In the genomic region with DNA sequence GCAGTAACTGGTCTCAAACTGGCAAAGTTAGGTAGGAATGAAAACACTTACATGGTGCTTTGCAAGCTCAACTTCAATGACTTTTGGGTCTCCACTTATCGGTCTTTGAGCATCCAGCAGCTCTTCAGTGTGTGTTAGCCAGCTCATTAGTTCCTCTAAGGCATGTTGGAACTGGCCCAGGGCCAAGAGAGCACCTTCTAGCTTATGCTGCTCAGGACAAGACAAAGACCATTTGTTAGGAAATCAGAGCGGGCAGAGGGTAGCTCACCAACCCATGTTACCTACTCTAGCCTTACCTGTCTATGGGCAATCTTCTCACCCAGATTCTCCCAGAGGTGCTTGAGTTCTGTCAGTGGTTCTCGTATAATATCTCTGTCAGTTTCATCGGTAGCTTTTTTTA, we compare ENCODE assay signal across 15 mouse cellular contexts. TPM values are rescaled to one million over a fixed set of nuclear protein-coding genes. Genes with fewer than 3 reads are reported as not detected.
DNase-seq lines count a peak whose midpoint lies in the region.
"Had no signal": no experiment of that assay in that cellular context is flagged by ENCODE, and none has a peak within 500 bp of the region (broad histone marks: within the 10 kb centered on the region; RNA-seq: fewer than 3 reads in every experiment).

No protein-coding gene starts in this region.

- intact Hi-C loops in heart, postnatal 10 days (cut with DNase I) = no loop called here

- DNase-seq in cerebellum, adult 9-10 months = peak; percentile 17
- no peak for DNase-seq in cerebellum, adult 8-10 months
- DNase-seq in heart, adult 11 months = peak; percentile 77
- DNase-seq in heart, postnatal 10 days = no peak
- DNase-seq in kidney, postnatal 10 days = peak; percentile 31
- no peak for DNase-seq in kidney, adult 9 months
- DNase-seq in testis, postnatal 10 days (ENCODE audit: low spot score) = peak; percentile 50
- DNase-seq in testis, postnatal 14 days (ENCODE audit: low spot score) = no peak
- DNase-seq: adrenal gland, postnatal 10 days; B cell, adult 2 months; gastrocnemius, postnatal 10 days; heart, adult 2 months had no signal

RNA-seq across cellular contexts. Expression of gene Bmp8a, which starts 39.0 kb away (rescaled TPM):
- total RNA-seq in heart, postnatal 10 days (2021) = under 1 TPM in 1 of 2 experiments, not detected in 1; 0.17 TPM
- total RNA-seq: adrenal gland, postnatal 4 days; gastrocnemius, postnatal 4 days; heart, adult 2 months had no signal

RNA-seq across cellular contexts. Expression of gene Oxct2a, which starts 58.6 kb away (rescaled TPM):
- total RNA-seq in heart, postnatal 10 days (2021) = not detected
- total RNA-seq: adrenal gland, postnatal 4 days; gastrocnemius, postnatal 4 days; heart, adult 2 months; heart, postnatal 25 days had no signal

Comparison
In these comparisons a context has a peak if more than half of its experiments do, and no peak if none do; other contexts are left out.
1. DNase-seq: peak in cerebellum, adult 9-10 months (single experiment), heart, adult 11 months (single experiment), kidney, postnatal 10 days (single experiment) and testis, postnatal 10 days (single experiment); none in cerebellum, adult 8-10 months (single experiment), heart, postnatal 10 days (0 of 2), kidney, adult 9 months (single experiment) and testis, postnatal 14 days (single experiment).